Mouse (Mus musculus) stomach, postnatal 0 days (tissue): ENCODE data around the gene Tgfbi.

Experiments used
- CTCF ChIP-seq: IDR thresholded peaks from 2 replicates; pipeline ENCODE4 v1.5.1; 2016; ENCODE audit warnings: antibody characterized with exemption, low read depth, mild to moderate bottlenecking, moderate library complexity
- EP300 ChIP-seq: optimal IDR thresholded peaks from 2 replicates; pipeline ENCODE3; 2016; ENCODE audit warnings: antibody characterized with exemption

DNA sequence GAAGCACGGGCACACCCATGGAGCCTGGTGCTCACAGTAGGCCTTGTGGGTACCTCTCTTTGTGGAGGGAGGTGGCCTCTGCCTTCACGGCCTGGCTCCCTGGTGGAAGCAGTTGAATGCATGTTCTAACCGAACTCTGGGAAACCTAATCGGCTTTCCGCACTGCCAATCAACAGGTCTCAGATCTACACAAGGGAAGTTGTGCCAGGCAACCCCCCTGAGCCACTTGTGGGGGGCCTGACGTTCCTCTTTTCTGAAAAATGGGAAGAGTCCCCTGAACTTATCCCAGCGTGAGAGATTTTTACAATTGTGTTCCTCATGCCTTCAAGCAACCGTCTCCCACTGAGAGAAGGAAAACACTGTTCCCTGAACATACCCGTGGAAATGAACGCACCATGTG, 5.9 kb downstream of the Tgfbi start:
- no peak for TF ChIP-seq CTCF
- no peak for TF ChIP-seq EP300
